Mouse (Mus musculus) thymus, postnatal 14 days (tissue): ENCODE results near the gene Gna15.
A peak's percentile ranks its signal among the peaks of the same experiment; 100 is the strongest.

Experiments used
- DNase-seq: peaks from one replicate; pipeline ENCODE4 v3.0.0; 2021

Gene Gna15

GRCm38 (mm10) chr10:81524051-81524605 is at the start of gene Gna15:
Gene Gna15 (minus strand): TSS chr10:81524225.
- no peak for DNase-seq

DNA sequence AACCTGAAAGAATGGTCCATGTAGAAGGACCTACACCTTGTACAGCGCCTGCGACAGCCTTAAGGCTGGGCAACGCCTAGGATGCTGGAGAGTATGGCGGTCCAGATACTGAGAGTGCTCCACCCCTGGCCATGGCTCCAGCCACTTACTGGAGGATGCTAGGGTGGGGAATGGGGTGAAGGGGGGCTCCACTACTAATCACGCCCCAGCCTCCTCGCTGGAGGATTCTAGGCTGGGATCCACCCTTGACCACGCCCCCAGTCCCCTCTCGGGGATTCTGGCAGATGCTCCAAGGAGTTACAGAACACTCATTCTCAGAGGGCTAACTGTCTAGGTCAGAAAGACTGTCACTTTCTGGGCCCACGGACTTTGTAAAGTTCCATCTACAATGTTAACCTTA is 49.0 kb upstream of the Gna15 start:
- DNase-seq = no peak

DNA sequence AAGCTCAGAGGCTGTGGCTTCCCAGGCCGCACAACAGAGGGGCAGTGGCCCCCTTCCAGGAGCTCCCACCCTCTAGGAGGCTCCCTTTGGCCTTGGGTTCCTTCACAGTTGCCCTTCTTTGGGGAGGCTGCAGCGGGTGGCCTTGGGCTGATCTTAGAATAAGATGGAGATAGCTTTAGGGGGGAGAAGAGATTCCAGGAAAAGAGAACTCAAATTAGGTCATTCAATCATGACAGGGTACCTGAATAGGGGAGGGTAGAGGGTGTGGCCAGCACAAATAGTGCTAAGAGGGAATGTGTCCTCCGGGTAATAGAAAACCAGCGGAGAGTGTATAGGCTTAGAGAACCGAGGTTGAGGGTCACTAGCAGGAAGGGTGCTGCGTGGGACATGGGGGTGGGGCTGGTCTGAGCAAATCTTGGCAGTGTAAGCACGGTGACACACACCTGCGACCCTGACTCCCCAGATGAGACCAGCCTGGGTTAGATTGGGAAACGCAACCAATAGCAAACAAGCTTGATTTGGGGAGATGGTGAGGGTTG is 48.2 kb upstream of the Gna15 start:
- no peak for DNase-seq

GRCm38 (mm10) chr10:81571501-81571876 is 47.5 kb upstream of the Gna15 start:
- DNase-seq = peak; percentile 98

DNA sequence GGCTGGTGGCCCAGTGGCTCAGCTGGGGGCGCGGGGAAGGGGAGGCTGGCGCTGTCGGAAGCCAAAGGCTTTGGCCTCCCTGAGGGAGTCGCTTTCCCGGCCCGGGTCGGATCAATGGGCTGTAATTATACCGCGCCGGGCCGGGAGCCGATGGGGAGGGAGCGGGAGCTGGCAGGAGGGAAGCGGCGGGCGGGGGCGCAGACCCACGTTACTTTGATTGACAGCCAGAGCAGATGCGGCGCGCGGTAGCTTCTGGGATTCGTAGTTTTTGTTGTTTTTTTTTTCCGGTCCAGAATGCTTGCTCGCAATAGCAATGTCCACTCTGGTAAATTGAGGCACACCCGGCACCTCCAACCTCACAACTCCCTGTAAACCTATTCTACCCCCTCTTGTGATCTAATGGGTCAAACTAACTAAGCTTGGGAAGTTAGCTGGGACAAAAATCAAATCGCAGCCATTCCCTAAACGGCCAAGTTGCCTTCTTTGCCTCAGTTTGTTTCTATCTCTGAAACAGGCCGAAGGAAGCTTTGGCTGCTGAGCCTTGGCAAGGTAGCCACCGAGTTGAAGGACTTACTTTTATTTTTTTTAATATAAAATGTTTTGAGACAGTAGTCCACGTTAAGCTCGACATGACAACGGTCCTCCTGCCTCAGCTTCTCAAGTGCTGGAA is 46.9 kb upstream of the Gna15 start:
- peak; percentile 93 for DNase-seq

GRCm38 (mm10) chr10:81570238-81570800 is 46.3 kb upstream of the Gna15 start:
- DNase-seq = no peak

GRCm38 (mm10) chr10:81569507-81570237 is 45.6 kb upstream of the Gna15 start:
- no peak for DNase-seq

GRCm38 (mm10) chr10:81568381-81569191 is 44.6 kb upstream of the Gna15 start:
- DNase-seq = peak; percentile 70

GRCm38 (mm10) chr10:81565257-81566228 is 41.5 kb upstream of the Gna15 start:
- DNase-seq = peak; percentile 94

GRCm38 (mm10) chr10:81564734-81565133 is 40.7 kb upstream of the Gna15 start:
- DNase-seq = peak; percentile 92

- DNase-seq = no peak
These were observed 40.2 kb upstream of the Gna15 start for GRCm38 (mm10) chr10:81564216-81564615.

DNA sequence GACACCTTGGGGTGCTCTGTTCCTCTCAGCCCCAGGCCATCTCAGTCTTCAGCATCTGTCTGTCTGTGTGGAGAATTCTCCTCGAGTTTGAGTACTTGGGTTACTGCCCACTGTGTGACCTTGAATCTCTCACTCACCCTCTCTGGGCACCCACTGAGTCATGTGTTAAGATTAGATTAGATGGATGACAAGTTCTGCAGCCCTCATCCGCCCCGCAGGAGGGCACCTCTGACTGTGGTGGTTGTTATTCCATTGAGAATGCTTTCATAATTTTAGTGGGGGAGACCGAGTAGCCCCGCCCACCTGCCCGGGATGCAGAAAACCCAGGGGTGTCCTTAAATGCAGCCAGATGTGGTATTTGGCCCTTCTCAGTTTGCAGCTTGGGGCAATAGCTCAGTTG is 39.5 kb upstream of the Gna15 start:
- no peak for DNase-seq

- DNase-seq = no peak
These were observed 38.4 kb upstream of the Gna15 start for GRCm38 (mm10) chr10:81562411-81562810.

GRCm38 (mm10) chr10:81560719-81561459 is 36.9 kb upstream of the Gna15 start:
- DNase-seq = peak; percentile 95

GRCm38 (mm10) chr10:81559627-81560539 is 35.9 kb upstream of the Gna15 start:
- DNase-seq = peak; percentile 90

DNA sequence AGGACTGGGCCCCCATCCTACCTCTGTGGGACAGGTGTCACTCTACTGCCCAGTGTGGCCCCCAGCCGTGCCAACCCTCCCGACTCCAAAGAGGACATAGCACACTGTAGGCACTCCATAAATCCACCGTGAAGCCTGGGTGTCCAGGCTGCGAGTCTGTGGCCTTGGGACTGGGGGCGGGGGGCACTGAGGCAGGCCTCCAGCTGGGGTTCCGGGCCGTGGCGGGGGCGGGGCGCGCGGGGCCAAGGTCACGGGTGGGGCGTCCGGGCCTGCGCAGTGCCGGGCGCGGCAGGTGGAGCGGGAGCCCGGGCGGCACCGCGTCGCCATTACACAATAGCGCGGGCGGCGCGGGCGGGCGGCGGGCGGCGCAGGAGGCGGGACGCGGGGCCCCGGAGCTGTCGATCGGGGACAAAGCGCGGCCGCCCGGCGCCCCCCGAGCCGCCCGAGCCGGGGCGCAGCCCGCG is 35.2 kb upstream of the Gna15 start, which contains the start of gene Aes:
Gene Aes, plus strand, starts transcription at position 326 of the 464 bp plus-strand sequence.
- DNase-seq = peak; percentile 93

DNA sequence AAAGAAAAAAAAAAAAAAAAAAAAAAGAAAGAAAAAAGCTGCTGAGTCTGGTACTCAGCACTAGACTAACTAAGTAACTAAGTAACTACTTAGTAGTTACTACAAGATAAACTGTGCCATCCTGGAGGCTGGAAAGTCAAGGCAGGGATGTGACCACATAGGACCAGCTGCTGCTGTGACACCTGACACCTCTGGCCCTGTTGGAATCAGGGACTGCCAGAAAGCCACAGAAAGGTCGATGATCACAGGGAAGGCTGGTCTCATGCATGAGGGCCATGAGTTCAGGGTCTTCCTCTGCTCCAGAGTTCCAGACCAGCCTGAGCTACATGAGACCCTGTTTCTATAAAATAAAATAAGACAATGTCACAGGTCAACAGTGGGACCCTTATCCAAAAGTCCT is 33.5 kb upstream of the Gna15 start:
- no peak for DNase-seq

DNA sequence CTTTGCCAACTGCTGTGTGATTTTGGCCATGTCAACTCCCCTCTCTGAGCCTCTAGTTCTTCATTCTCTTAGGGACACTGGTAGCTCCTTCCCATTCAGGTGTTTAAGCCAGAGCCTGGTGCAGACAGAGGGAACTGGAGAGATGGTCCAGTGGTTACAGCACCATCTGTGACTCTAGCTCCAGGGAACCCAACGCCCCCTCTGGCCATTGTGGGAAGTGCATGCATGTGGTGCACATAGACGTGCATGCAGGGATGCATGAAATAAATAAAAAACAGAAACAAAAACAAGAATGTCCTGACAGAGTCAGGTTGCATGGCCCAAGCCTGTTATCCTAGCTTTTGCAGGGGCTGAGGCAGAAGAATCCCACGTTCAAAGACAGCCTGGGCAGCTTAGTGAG is 32.3 kb upstream of the Gna15 start:
- DNase-seq = no peak
